Mouse (Mus musculus) neural tube, embryonic 13.5 days (tissue): ENCODE measurements around the gene Msl1. TPM values are rescaled to one million over a fixed set of nuclear protein-coding genes. Genes with fewer than 3 reads are reported as not detected.

Experiments
- ATAC-seq: fragments of 200-750 bp; cut with Nextera tagmentation; 2 replicates; pipeline ENCODE4 v1.8.0; 2017; ENCODE audit warnings: low read depth, mild to moderate bottlenecking, moderate TSS enrichment, moderate library complexity
- H3K27ac ChIP-seq: fragments of 300-500 bp; sonication (generic); replicated peaks from 2 replicates; pipeline ENCODE4 v1.5.1; 2015; ENCODE audit warnings: moderate library complexity, mild to moderate bottlenecking, inconsistent platforms
- H3K27me3 ChIP-seq: fragments of 300-500 bp; sonication (generic); 2 replicates; pipeline ENCODE4 v1.6.1; 2015; ENCODE audit warnings: mild to moderate bottlenecking, inconsistent platforms
- H3K36me3 ChIP-seq: fragments of 300-500 bp; sonication (generic); 2 replicates; pipeline ENCODE4 v1.6.1; 2015; ENCODE audit warnings: mild to moderate bottlenecking, inconsistent platforms
- H3K4me1 ChIP-seq: fragments of 300-500 bp; sonication (generic); replicated peaks from 2 replicates; pipeline ENCODE4 v1.6.1; 2015; ENCODE audit warnings: inconsistent platforms
- H3K4me2 ChIP-seq: fragments of 300-500 bp; sonication (generic); 2 replicates; pipeline ENCODE4 v1.6.1; 2015; ENCODE audit warnings: inconsistent platforms, mild to moderate bottlenecking, moderate library complexity
- H3K4me3 ChIP-seq: fragments of 300-500 bp; sonication (generic); 2 replicates; pipeline ENCODE4 v1.5.1; 2015; ENCODE audit warnings: mild to moderate bottlenecking, inconsistent platforms
- H3K9ac ChIP-seq: fragments of 300-500 bp; sonication (generic); 2 replicates; pipeline ENCODE4 v1.6.1; 2015; ENCODE audit warnings: moderate library complexity, mild to moderate bottlenecking, inconsistent platforms
- H3K9me3 ChIP-seq: fragments of 300-500 bp; sonication (generic); 2 replicates; pipeline ENCODE4 v1.6.1; 2016; ENCODE audit warnings: inconsistent platforms
- WGBS: fragments of 180-500 bp; shearing (Covaris S2); methylation state at CpG from one replicate; pipeline ENCODE4 v1.1.7; 2015; 5-methylcytosine and 5-hydroxymethylcytosine counted together
- polyA plus RNA-seq: library from polyadenylated mRNA; unstranded; fragments of >200 nt; fragmentation: Nextera tagmentation; extraction: Ambion mirVana; gene quantifications from 2 replicates; pipeline ENCODE4 v1.2.1, GENCODE M21; 2015

Msl1 gene
- polyA plus RNA-seq, 1 experiment from 2014 or later = 33.2 TPM

DNA sequence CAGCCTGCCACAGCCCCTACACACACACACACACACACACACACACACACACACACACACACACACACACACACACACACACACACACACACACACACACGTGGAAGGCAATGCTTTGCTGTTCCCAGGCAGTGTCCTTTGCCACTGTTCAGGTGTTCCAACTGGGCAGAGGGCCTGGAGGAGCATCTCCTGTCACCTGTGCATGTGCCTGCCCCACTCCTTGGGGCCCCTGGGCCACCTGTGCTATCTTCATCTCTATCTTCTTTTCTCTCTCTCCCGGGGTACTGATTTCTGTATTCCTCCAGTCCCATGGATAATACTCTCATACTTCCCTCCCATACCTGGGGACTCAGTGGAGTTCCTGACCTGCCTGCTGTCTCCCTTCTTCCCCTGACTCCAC lies 29.0 kb upstream of the Msl1 start:
- WGBS = 35% methylated on average over 2 of the region's 2 CpGs
- Histone ChIP-seq H3K4me1 (peaks cover 51% of the 10 kb centered on the region), H3K27me3 (no peaks in the 10 kb centered on the region), H3K36me3 (peaks cover 80% of the 10 kb centered on the region), H3K4me2 (no peak overlapping the region), H3K27ac (peak overlapping the region; percentile 86), H3K4me3 (no peak overlapping the region), H3K9me3 (no peaks in the 10 kb centered on the region), H3K9ac (peak overlapping the region; percentile 26; the same call in 1 of the 2 replicates)
- ATAC-seq = no peak

DNA sequence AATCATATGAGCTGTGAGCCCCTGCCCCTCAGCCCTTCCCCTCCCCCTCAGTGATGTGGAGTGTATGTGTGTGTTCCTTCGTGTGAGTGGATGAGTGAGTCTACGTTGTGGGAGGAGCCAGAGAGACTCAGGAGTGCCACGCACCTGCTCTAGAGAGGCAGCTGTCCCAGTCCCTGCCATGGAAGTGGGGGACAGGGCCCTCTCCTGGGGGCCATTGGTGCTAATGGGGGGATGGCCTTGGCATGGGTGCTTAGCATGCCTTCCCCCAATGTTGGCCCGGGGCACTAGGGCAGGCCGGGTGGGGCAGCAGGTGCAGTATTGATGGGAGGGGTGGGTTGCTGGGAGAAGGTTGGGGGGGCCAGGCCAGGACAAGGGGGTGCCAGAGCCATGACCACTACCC lies 28.5 kb upstream of the Msl1 start:
- 27% methylated on average over 5 of the region's 5 CpGs for WGBS
- 0 out of 2 replicates have a peak overlapping the region, but pooled peaks have one; percentile 3 for H3K4me2 ChIP-seq
- H3K36me3 ChIP-seq = peaks cover 78% of the 10 kb centered on the region
- H3K27me3 ChIP-seq = no peaks in the 10 kb centered on the region
- no peak overlapping the region for H3K4me3 ChIP-seq
- H3K9me3 ChIP-seq = no peaks in the 10 kb centered on the region
- peak overlapping the region; percentile 48 for H3K9ac ChIP-seq
- ATAC-seq = peak; percentile 36; the same call in 1 of the 2 replicates
- H3K27ac ChIP-seq = peak overlapping the region; percentile 86
- H3K4me1 ChIP-seq = peaks cover 51% of the 10 kb centered on the region

DNA sequence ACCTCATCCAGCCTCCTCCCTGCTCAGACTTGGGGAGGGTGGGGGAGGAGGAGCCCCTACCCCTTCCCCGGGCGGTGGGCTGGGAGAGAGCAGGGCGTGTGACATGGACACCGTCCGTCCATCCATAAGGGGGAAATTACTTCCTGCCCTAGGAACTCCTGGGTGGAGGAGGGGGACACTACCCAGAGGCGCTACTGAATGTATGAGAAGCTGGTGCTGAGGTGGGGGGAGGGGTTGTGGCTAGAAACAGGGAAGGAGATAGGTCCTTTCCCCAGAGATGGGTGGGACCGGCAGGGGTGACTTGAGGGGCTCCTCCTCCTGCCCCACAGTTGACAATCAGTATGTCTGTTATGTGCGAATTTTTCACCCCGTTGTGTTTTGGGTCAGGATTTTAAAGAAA lies 28.0 kb upstream of the Msl1 start:
- Histone ChIP-seq H3K4me1 (peaks cover 52% of the 10 kb centered on the region), H3K4me2 (0 out of 2 replicates have a peak overlapping the region, but pooled peaks have one; percentile 3), H3K27me3 (no peaks in the 10 kb centered on the region), H3K27ac (peak overlapping the region; percentile 86), H3K9me3 (no peaks in the 10 kb centered on the region), H3K4me3 (no peak overlapping the region), H3K9ac (peak overlapping the region; percentile 48), H3K36me3 (peaks cover 73% of the 10 kb centered on the region)
- peak; percentile 25 for ATAC-seq
- 14% methylated on average over 9 of the region's 9 CpGs for WGBS

DNA sequence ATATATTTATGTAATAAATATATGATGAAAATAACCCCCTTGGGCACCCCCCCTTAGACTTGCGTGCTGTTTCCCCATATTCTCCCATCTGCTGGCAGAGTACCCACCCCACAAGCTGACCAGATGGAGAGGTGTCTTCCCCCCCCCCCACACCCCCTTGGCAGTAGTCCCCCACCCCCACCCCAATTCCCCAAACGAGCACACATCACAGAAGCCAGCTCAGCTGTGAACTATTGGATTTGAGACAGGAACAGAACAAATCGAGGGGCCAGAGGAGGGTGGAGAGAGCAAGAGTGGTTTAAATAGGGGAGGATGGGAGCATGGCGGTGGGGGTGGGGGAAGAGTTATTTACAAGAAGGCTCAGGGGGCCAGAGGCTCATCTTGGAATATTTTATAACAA lies 27.6 kb upstream of the Msl1 start:
- H3K4me1 ChIP-seq = peaks cover 57% of the 10 kb centered on the region
- H3K9me3 ChIP-seq = no peaks in the 10 kb centered on the region
- H3K9ac ChIP-seq = peak overlapping the region; percentile 62
- 5% methylated on average over 4 of the region's 4 CpGs for WGBS
- H3K4me3 ChIP-seq = peak overlapping the region; percentile 15
- H3K27ac ChIP-seq = peak overlapping the region; percentile 86
- peak overlapping the region; percentile 41 for H3K4me2 ChIP-seq
- ATAC-seq = 0 out of 2 replicates have a peak, but pooled peaks have one; percentile 8
- peaks cover 69% of the 10 kb centered on the region for H3K36me3 ChIP-seq
- H3K27me3 ChIP-seq = no peaks in the 10 kb centered on the region

DNA sequence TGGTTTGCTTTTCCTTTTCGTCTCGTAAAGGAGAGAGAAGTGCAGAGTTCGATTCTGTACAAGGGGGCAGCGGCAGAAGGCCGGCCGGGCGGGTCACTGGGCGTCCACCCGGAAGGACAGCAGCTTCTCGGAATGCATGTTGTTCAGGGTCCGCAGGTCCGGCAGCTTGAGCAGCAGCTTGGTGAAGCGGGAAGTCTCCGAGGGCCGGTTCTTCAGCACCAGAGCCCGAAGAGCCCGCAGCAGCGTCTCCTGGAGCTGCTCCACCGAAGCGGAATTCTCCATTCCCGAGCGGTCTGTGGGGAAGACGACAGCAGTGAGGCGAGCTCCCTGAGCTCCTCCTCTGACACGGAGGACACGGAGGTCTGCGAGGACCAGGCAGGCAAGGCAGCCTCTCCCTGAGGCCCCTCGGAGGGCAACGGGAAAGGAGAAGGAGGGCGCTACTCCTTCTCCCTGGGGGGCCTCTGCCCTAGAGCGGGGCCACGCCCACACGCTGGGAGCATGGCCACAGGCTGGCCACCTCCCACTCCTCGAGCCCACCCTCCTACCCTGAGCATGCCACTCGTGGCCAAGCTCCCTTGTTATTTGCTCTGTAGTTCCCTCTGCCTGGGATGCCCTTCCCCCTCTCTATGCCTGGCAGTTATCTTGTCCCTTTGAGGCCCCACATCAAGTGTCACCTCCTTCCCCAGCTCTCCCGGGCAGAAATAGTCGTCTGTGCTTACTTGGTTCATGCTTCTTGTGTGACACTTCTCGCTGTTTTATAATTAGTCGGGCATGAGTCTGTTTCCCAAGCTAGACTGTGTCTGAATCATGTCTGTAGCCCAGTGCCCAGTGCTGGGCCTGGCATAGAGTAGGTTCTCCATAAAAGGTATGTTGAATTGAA lies 26.9 kb upstream of the Msl1 start:
- no peaks in the 10 kb centered on the region for H3K27me3 ChIP-seq
- peak overlapping the region; percentile 15 for H3K4me3 ChIP-seq
- H3K27ac ChIP-seq = peak overlapping the region; percentile 86
- 25% methylated on average over 39 of the region's 39 CpGs for WGBS
- peak overlapping the region; percentile 62 for H3K9ac ChIP-seq
- no peak for ATAC-seq
- peak overlapping the region; percentile 41 for H3K4me2 ChIP-seq
- peaks cover 62% of the 10 kb centered on the region for H3K36me3 ChIP-seq
- H3K9me3 ChIP-seq = no peaks in the 10 kb centered on the region
- H3K4me1 ChIP-seq = peaks cover 62% of the 10 kb centered on the region

DNA sequence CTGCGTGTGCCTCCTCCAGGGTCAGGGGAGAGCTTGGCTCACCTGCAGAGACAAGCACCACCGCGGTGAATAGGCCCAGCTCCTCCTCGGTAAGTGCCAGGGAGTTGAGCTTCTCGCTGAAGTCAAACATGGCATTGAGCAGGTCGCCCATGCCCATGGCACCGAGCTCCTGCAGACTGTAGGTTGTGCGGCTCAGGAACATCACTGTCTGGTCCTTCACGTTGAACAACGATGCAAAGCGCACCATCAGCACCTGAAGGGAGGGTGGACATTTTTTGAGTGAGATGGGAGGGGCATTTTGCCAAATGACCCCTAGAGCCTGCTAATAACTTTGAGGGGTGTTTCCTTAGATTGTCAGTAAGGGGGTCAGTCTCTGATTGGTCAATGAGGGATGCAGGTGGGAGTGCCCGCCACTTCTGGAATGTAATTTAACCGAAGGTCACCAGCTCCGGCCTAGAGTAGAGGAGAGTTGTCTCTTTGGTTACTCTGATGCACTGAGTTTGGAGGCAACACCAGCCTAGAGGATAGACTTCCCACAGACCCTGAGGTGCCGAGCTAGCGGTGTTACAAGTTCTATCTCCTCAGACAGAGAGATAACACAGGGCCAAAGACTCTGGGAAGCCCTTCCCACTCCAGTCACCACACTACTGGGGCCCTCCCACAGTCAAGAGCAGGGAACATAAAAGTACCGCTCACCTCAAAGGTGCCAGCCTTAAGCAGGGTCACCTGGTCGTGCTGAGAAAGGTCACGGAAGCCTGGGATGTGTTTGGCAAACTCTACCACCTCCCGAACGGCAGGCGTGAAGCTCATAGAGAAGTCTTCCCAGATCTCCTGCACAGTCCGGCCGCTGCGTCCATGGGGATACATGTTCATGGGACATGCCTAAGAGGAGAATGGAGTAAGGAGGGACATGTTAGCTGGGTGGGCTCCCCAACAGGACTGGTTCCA lies 26.0 kb upstream of the Msl1 start:
- Histone ChIP-seq H3K27ac (peak overlapping the region; percentile 86), H3K9ac (peak overlapping the region; percentile 62), H3K36me3 (peaks cover 53% of the 10 kb centered on the region), H3K4me2 (peak overlapping the region; percentile 41), H3K4me1 (peaks cover 71% of the 10 kb centered on the region), H3K9me3 (no peaks in the 10 kb centered on the region), H3K27me3 (no peaks in the 10 kb centered on the region), H3K4me3 (no peak overlapping the region)
- 88% methylated on average over 25 of the region's 25 CpGs for WGBS
- no peak for ATAC-seq

DNA sequence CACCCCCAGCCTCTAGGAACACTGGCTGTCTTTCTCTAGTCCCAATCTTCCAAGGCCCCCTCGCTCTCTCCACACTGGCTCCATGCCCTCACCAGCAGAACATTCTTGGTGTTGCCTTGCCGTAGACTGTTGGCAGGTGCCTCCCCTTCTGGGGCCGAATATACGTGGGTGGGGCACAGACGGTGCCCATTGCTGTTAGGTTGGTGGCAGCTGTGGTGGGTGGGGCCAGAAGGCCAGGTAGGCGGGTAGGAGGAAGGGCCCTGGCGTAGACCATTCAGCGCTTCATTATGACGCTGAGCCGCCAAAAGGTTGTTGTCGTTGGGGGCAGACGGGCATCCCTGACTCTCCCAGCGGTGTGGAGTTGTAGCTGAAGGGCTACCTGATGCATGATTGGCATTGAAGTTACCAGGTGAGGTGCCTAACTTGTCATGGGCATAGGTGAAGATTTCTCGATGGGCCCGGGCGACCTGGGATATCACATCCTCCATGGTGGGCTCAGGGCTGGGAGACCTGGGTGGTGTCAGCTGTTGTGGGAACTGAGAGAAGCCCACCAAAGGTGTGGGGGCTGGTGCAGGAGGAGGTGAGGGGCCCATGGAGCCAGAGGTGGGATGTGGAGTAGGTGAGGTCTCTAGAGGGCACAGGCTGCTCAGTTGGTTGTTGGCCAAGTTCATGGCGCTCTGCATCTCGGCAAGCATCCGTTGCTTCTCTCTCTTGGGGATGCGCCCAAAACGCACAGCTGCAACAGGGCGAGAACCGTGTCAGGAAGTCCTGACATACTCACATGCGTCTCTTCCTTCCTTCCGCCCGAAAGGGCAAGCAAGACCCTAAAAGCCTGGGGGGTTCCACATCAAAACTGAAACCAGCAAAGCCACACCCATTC lies 25.0 kb upstream of the Msl1 start:
- Histone ChIP-seq H3K27me3 (no peaks in the 10 kb centered on the region), H3K9me3 (no peaks in the 10 kb centered on the region), H3K4me2 (no peak overlapping the region), H3K4me3 (no peak overlapping the region), H3K4me1 (peaks cover 71% of the 10 kb centered on the region), H3K36me3 (peaks cover 44% of the 10 kb centered on the region), H3K9ac (no peak overlapping the region), H3K27ac (no peak overlapping the region)
- 92% methylated on average over 26 of the region's 26 CpGs for WGBS
- ATAC-seq = no peak

DNA sequence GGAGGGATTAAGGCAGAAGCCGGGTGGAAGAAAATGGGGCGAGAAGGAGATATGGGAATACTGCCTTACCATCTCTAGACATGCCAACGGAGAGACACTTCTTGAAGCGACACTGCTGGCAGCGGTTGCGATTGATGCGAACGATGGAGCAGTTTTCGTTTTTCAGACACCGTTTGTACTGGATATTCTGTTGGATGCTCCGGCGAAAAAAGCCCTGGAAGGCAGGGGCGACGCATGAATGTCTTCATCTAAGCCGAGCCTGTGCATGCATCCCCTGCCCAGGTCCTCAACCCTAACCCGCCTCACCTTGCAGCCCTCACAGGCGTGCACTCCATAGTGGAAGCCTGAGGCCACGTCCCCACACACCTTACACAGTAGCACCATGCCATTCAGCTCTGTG lies 24.2 kb upstream of the Msl1 start:
- ATAC-seq = no peak
- Histone ChIP-seq H3K4me1 (peaks cover 71% of the 10 kb centered on the region), H3K27ac (no peak overlapping the region), H3K9me3 (no peaks in the 10 kb centered on the region), H3K4me2 (no peak overlapping the region), H3K27me3 (no peaks in the 10 kb centered on the region), H3K4me3 (no peak overlapping the region), H3K9ac (no peak overlapping the region), H3K36me3 (peaks cover 37% of the 10 kb centered on the region)
- WGBS = 92% methylated on average over 18 of the region's 18 CpGs

DNA sequence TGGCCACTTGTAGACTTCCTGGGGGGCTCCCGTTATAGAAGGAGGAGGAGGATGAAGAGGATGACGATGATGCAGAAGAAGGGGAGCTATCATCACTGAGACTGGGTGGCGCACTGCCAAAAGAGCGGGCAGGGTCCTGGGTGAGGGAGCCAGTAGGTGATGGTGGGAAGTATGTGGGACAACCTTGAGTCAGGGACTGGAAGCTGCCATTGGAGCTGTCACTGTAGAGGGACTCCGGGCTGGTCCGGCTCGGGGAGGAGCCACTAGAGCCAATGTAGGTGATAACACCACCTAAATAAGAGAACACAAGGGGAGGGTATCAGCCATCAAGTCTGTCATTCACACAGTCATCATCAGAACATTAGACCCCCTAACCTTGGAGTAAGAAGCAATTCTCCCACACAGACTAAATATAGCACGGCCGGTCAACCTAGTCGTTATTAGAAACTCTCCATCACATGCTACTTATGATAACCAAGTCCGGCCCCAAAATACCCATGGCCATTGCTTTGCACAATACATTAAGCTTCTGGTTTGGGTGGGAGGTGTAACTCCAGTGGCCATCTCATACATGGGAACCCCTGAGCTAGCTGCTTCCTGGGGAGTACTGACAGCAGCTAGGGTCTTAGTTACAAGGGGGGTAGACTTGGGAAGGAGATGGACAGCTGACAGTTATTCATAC lies 23.3 kb upstream of the Msl1 start:
- Histone ChIP-seq H3K4me1 (peaks cover 71% of the 10 kb centered on the region), H3K4me2 (no peak overlapping the region), H3K4me3 (no peak overlapping the region), H3K27me3 (no peaks in the 10 kb centered on the region), H3K9ac (no peak overlapping the region), H3K36me3 (peaks cover 37% of the 10 kb centered on the region), H3K27ac (no peak overlapping the region), H3K9me3 (no peaks in the 10 kb centered on the region)
- 95% methylated on average over 11 of the region's 11 CpGs for WGBS
- ATAC-seq = no peak

DNA sequence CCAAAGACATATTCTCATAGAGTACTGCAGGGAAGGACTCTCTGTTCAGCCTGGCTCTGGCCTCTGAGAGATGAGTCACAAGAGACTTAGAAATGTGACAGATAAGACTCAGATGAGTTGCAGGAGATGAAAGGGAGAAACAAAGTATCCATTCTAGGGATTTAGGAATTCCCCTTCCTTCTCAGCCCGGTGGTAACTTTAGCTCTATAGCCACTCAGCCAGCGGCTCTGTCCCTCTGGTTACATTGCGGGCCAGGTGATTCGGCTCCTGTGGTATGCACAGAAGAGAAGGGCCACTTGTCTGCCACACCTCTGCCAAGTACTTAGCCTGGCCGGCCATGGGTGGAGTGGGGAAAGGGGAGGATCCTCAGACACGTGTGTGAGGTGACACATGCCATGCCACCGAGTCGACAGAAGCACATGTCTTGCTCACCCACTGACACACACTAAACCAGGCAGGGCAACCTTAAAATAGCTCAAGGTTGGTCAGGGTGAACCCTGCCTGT lies 22.6 kb upstream of the Msl1 start:
- Histone ChIP-seq H3K4me3 (no peak overlapping the region), H3K27me3 (no peaks in the 10 kb centered on the region), H3K4me1 (peaks cover 69% of the 10 kb centered on the region), H3K9me3 (no peaks in the 10 kb centered on the region), H3K27ac (no peak overlapping the region), H3K36me3 (peaks cover 37% of the 10 kb centered on the region), H3K4me2 (no peak overlapping the region), H3K9ac (no peak overlapping the region)
- WGBS = 80% methylated on average over 8 of the region's 8 CpGs
- no peak for ATAC-seq
